Mouse (Mus musculus) kidney, postnatal 0 days (tissue): ENCODE data around the gene Abhd8. TPM values are rescaled to one million over a fixed set of nuclear protein-coding genes. Genes with fewer than 3 reads are reported as not detected.

Experiments used
- ATAC-seq: fragments of 200-750 bp; cut with Nextera tagmentation; replicated peaks from 2 replicates; pipeline ENCODE4 v1.8.0; 2017; ENCODE audit warnings: low read depth, moderate number of reproducible peaks, moderate TSS enrichment, moderate library complexity; ENCODE audit not compliant: low FRiP score
- DNase-seq: peaks from one replicate; pipeline ENCODE4 v3.0.0-alpha.2; 2016; ENCODE audit warnings: low spot score
- H3K27ac ChIP-seq: fragments of 300-500 bp; sonication (generic); 2 replicates; pipeline ENCODE4 v1.5.1; 2014; ENCODE audit warnings: mild to moderate bottlenecking
- H3K27me3 ChIP-seq: fragments of 300-500 bp; sonication (generic); 2 replicates; pipeline ENCODE4 v1.6.1; 2014; ENCODE audit warnings: low read length, mixed read lengths; ENCODE audit not compliant: insufficient read depth
- H3K36me3 ChIP-seq: fragments of 300-500 bp; sonication (generic); 2 replicates; pipeline ENCODE4 v1.6.1; 2014; ENCODE audit warnings: low read length, mixed read lengths; ENCODE audit not compliant: insufficient read depth
- H3K4me1 ChIP-seq: fragments of 300-500 bp; sonication (generic); replicated peaks from 2 replicates; pipeline ENCODE4 v1.6.1; 2014; ENCODE audit warnings: antibody characterized with exemption, low read length, mixed read lengths; ENCODE audit not compliant: insufficient read depth
- H3K4me2 ChIP-seq: fragments of 300-500 bp; sonication (generic); 2 replicates; pipeline ENCODE4 v1.6.1; 2014; ENCODE audit warnings: mild to moderate bottlenecking, low read length, moderate library complexity, mixed read lengths
- H3K4me3 ChIP-seq: fragments of 300-500 bp; sonication (generic); replicated peaks from 2 replicates; pipeline ENCODE4 v1.5.1; 2014; ENCODE audit warnings: low read depth, low read length
- H3K9ac ChIP-seq: fragments of 300-500 bp; sonication (generic); 2 replicates; pipeline ENCODE4 v1.6.1; 2014; ENCODE audit warnings: low read depth, low read length
- H3K9me3 ChIP-seq: fragments of 300-500 bp; sonication (generic); replicated peaks from 2 replicates; pipeline ENCODE4 v1.6.1; 2016; ENCODE audit warnings: low read length, inconsistent platforms, mixed read lengths
- CTCF ChIP-seq: IDR thresholded peaks from 2 replicates; pipeline ENCODE4 v1.5.1; 2016; ENCODE audit warnings: antibody characterized with exemption, low read depth, mild to moderate bottlenecking, moderate library complexity
- WGBS: fragments of 180-500 bp; shearing (Covaris S2); extraction: QIAGEN DNeasy Blood & Tissue Kit; methylation state at CpG from one replicate; pipeline ENCODE4 v1.1.7; 2014; 5-methylcytosine and 5-hydroxymethylcytosine counted together
- polyA plus RNA-seq: library from polyadenylated mRNA; unstranded; fragments of >200 nt; fragmentation: Nextera tagmentation; extraction: Ambion mirVana; gene quantifications from 2 replicates; pipeline ENCODE4 v1.2.1, GENCODE M21; 2015

Abhd8 gene
- 35.0 and 38.3 TPM in 2 replicates for polyA plus RNA-seq

DNA sequence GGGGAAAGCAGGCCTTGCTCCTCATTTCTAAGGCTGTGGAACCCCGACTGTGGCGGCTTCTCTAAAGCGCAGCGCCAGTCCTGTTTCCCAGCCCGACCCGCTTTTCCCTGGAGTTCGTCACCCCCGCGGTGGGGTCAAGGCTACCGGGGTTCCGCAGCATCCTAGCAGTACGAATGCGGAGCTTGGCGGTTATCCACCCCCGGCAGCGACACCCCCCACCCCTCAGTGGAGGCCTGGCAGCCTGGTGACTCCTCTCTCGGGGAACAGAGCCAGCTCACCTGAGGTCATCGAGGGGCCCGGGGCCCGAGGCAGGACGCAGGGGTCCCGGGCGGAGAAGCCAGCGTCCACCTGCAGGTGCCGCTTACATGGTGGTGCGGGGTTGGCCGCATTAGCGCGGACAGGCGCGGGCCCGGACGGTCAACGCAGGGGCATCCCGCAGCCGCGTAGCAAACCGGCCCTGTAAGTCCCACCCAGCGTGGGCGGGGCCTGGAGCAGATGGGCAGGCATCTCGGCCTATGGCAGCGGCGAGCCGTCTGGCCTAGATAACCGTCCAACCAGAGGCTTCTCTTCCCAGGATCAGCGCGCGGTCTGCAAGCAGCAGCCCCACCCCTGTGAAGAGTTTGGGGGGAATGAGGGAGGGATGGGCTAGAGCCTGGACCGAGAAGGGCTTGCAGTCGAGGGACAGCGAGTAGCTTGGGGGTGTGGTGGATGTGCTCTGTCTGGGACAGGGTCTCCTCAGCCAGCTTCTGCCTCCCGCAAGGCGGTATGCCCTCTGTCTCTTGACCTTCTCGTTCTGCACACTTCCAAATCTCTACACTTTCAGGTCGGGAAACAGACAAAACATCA is at the start of gene Abhd8:
Gene Abhd8, minus strand, starts transcription at position 468 of the 846 bp plus-strand sequence.
- WGBS = 1% methylated on average over 55 of the region's 55 CpGs
- TF ChIP-seq CTCF = 0 out of 2 replicates have a peak, but pooled peaks have one; percentile 1
- peak; percentile 66 for ATAC-seq

GRCm38 (mm10) chr8:71511644-71512043 is 48.2 kb upstream of the Abhd8 start, which contains the start of gene Plvap:
Plvap (minus strand) TSS chr8:71511752.
- Histone ChIP-seq H3K9me3 (no peaks in the 10 kb centered on the region), H3K9ac (peak within 1 kb of the TSS; percentile 37; the same call in 1 of the 2 replicates), H3K4me1 (0 out of 2 replicates have a peak, but pooled peaks cover 6% of the 10 kb centered on the region), H3K27ac (peak within 1 kb of the TSS; percentile 50; the same call in 1 of the 2 replicates), H3K36me3 (no peaks in the 10 kb centered on the region), H3K4me2 (peak within 1 kb of the TSS; percentile 40), H3K27me3 (peaks cover 17% of the 10 kb centered on the region; the same call in 1 of the 2 replicates), H3K4me3 (peak within 1 kb of the TSS; percentile 30)
- WGBS = 20% methylated on average over 14 of the region's 14 CpGs
- peak; percentile 53 for DNase-seq
- no peak for TF ChIP-seq CTCF
- ATAC-seq = no peak; the same call in 1 of the 2 replicates

More for the DNA sequence above, at the start of gene Abhd8:
- peak within 1 kb of the TSS; percentile 98 for H3K4me2 ChIP-seq
- H3K9me3 ChIP-seq = no peaks in the 10 kb centered on the region
- 0 out of 2 replicates have a peak, but pooled peaks cover 20% of the 10 kb centered on the region for H3K4me1 ChIP-seq
- peak; percentile 95 for DNase-seq
- peak within 1 kb of the TSS; percentile 76 for H3K9ac ChIP-seq
- H3K36me3 ChIP-seq = peaks cover 10% of the 10 kb centered on the region; the same call in 1 of the 2 replicates
- H3K27me3 ChIP-seq = no peaks in the 10 kb centered on the region
- peak within 1 kb of the TSS; percentile 58 for H3K27ac ChIP-seq
- H3K4me3 ChIP-seq = peak within 1 kb of the TSS; percentile 81

GRCm38 (mm10) chr8:71509316-71509715 is 45.9 kb upstream of the Abhd8 start:
- H3K4me2 ChIP-seq = peak overlapping the region; percentile 40
- no peak overlapping the region for H3K9ac ChIP-seq
- H3K4me1 ChIP-seq = 0 out of 2 replicates have a peak, but pooled peaks cover 6% of the 10 kb centered on the region
- H3K36me3 ChIP-seq = no peaks in the 10 kb centered on the region
- WGBS = 65% methylated on average over 2 of the region's 2 CpGs
- DNase-seq (no peak), ATAC-seq (no peak)
- TF ChIP-seq CTCF = no peak
- no peak overlapping the region for H3K27ac ChIP-seq
- no peaks in the 10 kb centered on the region for H3K9me3 ChIP-seq
- peaks cover 17% of the 10 kb centered on the region; the same call in 1 of the 2 replicates for H3K27me3 ChIP-seq
- 0 out of 2 replicates have a peak overlapping the region, but pooled peaks have one; percentile 17 for H3K4me3 ChIP-seq

GRCm38 (mm10) chr8:71507589-71508104 is 44.2 kb upstream of the Abhd8 start:
- H3K9me3 ChIP-seq = no peaks in the 10 kb centered on the region
- peak; percentile 50 for ATAC-seq
- under 1% methylated on average over 61 of the region's 61 CpGs for WGBS
- TF ChIP-seq CTCF = no peak
- H3K4me1 ChIP-seq = 0 out of 2 replicates have a peak, but pooled peaks cover 6% of the 10 kb centered on the region
- H3K4me3 ChIP-seq = peak overlapping the region; percentile 41
- H3K9ac ChIP-seq = 0 out of 2 replicates have a peak overlapping the region, but pooled peaks have one; percentile 29
- peaks cover 17% of the 10 kb centered on the region; the same call in 1 of the 2 replicates for H3K27me3 ChIP-seq
- H3K27ac ChIP-seq = no peak overlapping the region
- H3K36me3 ChIP-seq = no peaks in the 10 kb centered on the region
- peak; percentile 90 for DNase-seq
- peak overlapping the region; percentile 82 for H3K4me2 ChIP-seq

- H3K27ac ChIP-seq = no peak overlapping the region
- H3K36me3 ChIP-seq = no peaks in the 10 kb centered on the region
- DNase-seq (no peak), ATAC-seq (no peak)
- no peak overlapping the region for H3K9ac ChIP-seq
- H3K4me1 ChIP-seq = 0 out of 2 replicates have a peak, but pooled peaks cover 6% of the 10 kb centered on the region
- H3K4me2 ChIP-seq = no peak overlapping the region
- no peak for TF ChIP-seq CTCF
- 85% methylated on average over 4 of the region's 4 CpGs for WGBS
- no peak overlapping the region for H3K4me3 ChIP-seq
- peaks cover 17% of the 10 kb centered on the region; the same call in 1 of the 2 replicates for H3K27me3 ChIP-seq
- no peaks in the 10 kb centered on the region for H3K9me3 ChIP-seq
These were observed 42.5 kb upstream of the Abhd8 start for GRCm38 (mm10) chr8:71505979-71506378.

- no peak overlapping the region for H3K27ac ChIP-seq
- no peaks in the 10 kb centered on the region for H3K36me3 ChIP-seq
- WGBS = 90% methylated on average over 4 of the region's 4 CpGs
- no peak for DNase-seq
- no peak overlapping the region for H3K4me3 ChIP-seq
- no peak for TF ChIP-seq CTCF
- peaks cover 17% of the 10 kb centered on the region; the same call in 1 of the 2 replicates for H3K27me3 ChIP-seq
- 0 out of 2 replicates have a peak, but pooled peaks cover 6% of the 10 kb centered on the region for H3K4me1 ChIP-seq
- H3K4me2 ChIP-seq = no peak overlapping the region
- no peak overlapping the region for H3K9ac ChIP-seq
- H3K9me3 ChIP-seq = no peaks in the 10 kb centered on the region
- no peak for ATAC-seq
These were observed 41.9 kb upstream of the Abhd8 start for GRCm38 (mm10) chr8:71505326-71505725.
